Mouse (Mus musculus) brain, embryonic 14.5 days (tissue): Measurements from ENCODE around the gene Hist2h2ab.

ENCODE experiments used
- CTCF ChIP-seq: fragments of 200-500 bp; IDR thresholded peaks from 2 replicates; pipeline ENCODE4 v1.5.1; 2012; ENCODE audit warnings: inconsistent platforms, mild to moderate bottlenecking, moderate library complexity, borderline replicate concordance; ENCODE audit not compliant: insufficient read depth, insufficient read length; ENCODE audit errors: extremely low read depth
- POLR2A ChIP-seq: fragments of 200-500 bp; IDR thresholded peaks from 2 replicates; pipeline ENCODE4 v1.6.1; 2012; ENCODE audit warnings: mild to moderate bottlenecking, inconsistent platforms, borderline replicate concordance; ENCODE audit not compliant: poor library complexity, insufficient read depth, insufficient read length, severe bottlenecking; ENCODE audit errors: extremely low read depth

DNA sequence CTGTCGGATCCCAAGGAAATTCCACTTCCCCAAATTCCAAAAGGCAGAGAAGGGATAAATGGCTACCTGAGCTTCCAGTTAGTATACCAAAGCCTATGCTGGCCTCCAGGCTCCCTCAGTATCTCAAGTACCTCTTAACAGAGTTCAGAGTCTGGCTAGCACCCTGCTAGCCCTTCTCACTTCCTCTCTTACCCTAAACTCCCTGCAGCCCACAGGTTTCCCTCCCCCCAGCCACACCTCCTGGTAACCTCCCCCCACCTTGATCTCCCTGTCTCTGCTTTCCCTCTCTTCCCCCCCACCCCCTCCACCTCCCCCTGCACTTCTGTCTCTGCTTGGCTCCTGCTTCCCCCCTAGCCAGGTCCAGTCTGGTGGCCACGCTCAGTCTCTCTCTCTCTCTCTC, 19.9 kb upstream of the Hist2h2ab start:
- TF ChIP-seq POLR2A (no peak), CTCF (no peak)
